Mouse (Mus musculus) hindbrain, embryonic 16.5 days (tissue): Measurements from ENCODE around the gene Slc25a45. TPM values are rescaled to one million over a fixed set of nuclear protein-coding genes. Genes with fewer than 3 reads are reported as not detected.
A peak's percentile ranks its signal among the peaks of the same experiment; 100 is the strongest.

Experiments used
- ATAC-seq: fragments of 200-750 bp; cut with Nextera tagmentation; 2 replicates; pipeline ENCODE4 v1.8.0; 2017; ENCODE audit warnings: moderate TSS enrichment, moderate library complexity
- H3K27ac ChIP-seq: fragments of 300-500 bp; sonication (generic); 2 replicates; pipeline ENCODE4 v1.5.1; 2014; ENCODE audit warnings: low read depth, mild to moderate bottlenecking, control low read depth, low read length, moderate library complexity
- H3K27me3 ChIP-seq: fragments of 300-500 bp; sonication (generic); replicated peaks from 2 replicates; pipeline ENCODE4 v1.6.1; 2014; ENCODE audit warnings: low read length; ENCODE audit not compliant: control insufficient read depth, insufficient read depth
- H3K36me3 ChIP-seq: fragments of 300-500 bp; sonication (generic); 2 replicates; pipeline ENCODE4 v1.6.1; 2014; ENCODE audit warnings: mild to moderate bottlenecking, low read length, moderate library complexity, mixed read lengths; ENCODE audit not compliant: control insufficient read depth, insufficient read depth
- H3K4me1 ChIP-seq: fragments of 300-500 bp; sonication (generic); 2 replicates; pipeline ENCODE4 v1.6.1; 2014; ENCODE audit warnings: low read depth, low read length; ENCODE audit not compliant: control insufficient read depth, insufficient read depth
- H3K4me2 ChIP-seq: fragments of 300-500 bp; sonication (generic); 2 replicates; pipeline ENCODE4 v1.6.1; 2014; ENCODE audit warnings: mild to moderate bottlenecking, low read length, control low read depth, moderate library complexity
- H3K4me3 ChIP-seq: fragments of 300-500 bp; sonication (generic); 2 replicates; pipeline ENCODE4 v1.5.1; 2014; ENCODE audit warnings: mild to moderate bottlenecking, low read length, control low read depth, moderate library complexity
- H3K9ac ChIP-seq: fragments of 300-500 bp; sonication (generic); 2 replicates; pipeline ENCODE4 v1.6.1; 2014; ENCODE audit warnings: low read depth, mild to moderate bottlenecking, control low read depth, low read length, moderate library complexity
- H3K9me3 ChIP-seq: fragments of 300-500 bp; sonication (generic); 2 replicates; pipeline ENCODE4 v1.6.1; 2014; ENCODE audit warnings: mild to moderate bottlenecking, low read length, moderate library complexity; ENCODE audit not compliant: control insufficient read depth
- WGBS: fragments of 180-500 bp; shearing (Covaris S2); extraction: QIAGEN DNeasy Blood & Tissue Kit; methylation state at CpG from one replicate; pipeline ENCODE4 v1.1.7; 2014; 5-methylcytosine and 5-hydroxymethylcytosine counted together
- polyA plus RNA-seq: library from polyadenylated mRNA; unstranded; fragments of >200 nt; fragmentation: Nextera tagmentation; extraction: Ambion mirVana; gene quantifications from 2 replicates; pipeline ENCODE4 v1.2.1, GENCODE M21; 2015

Slc25a45 gene
- polyA plus RNA-seq, result 2.2 and 2.6 TPM in 2 replicates

- no peak within 1 kb of the TSS for H3K4me3 ChIP-seq
- ATAC-seq, result peak; percentile 59; the same call in 1 of the 2 replicates
- peaks cover 17% of the 10 kb centered on the region for H3K4me1 ChIP-seq
- H3K9ac ChIP-seq, result 0 out of 2 replicates have a peak within 1 kb of the TSS, but pooled peaks have one; percentile 36
- no peaks in the 10 kb centered on the region for H3K27me3 ChIP-seq
- no peaks in the 10 kb centered on the region for H3K9me3 ChIP-seq
- peak within 1 kb of the TSS; percentile 14; the same call in 1 of the 2 replicates for H3K4me2 ChIP-seq
- H3K27ac ChIP-seq, result peak within 1 kb of the TSS; percentile 10; the same call in 1 of the 2 replicates
- no peaks in the 10 kb centered on the region for H3K36me3 ChIP-seq
- 43% methylated on average over 15 of the region's 15 CpGs for WGBS
These were observed at the start of gene Slc25a45 for GRCm38 (mm10) chr19:5877618-5878361. Gene Slc25a45, plus strand, starts transcription at chr19:5877808.

GRCm38 (mm10) chr19:5828155-5828554 is 49.5 kb upstream of the Slc25a45 start:
- Histone ChIP-seq H3K27me3 (no peaks in the 10 kb centered on the region), H3K4me3 (no peak overlapping the region), H3K9me3 (no peaks in the 10 kb centered on the region), H3K4me1 (peaks cover 3% of the 10 kb centered on the region), H3K9ac (no peak overlapping the region), H3K27ac (no peak overlapping the region), H3K4me2 (no peak overlapping the region), H3K36me3 (no peaks in the 10 kb centered on the region)
- ATAC-seq, result no peak
- 90% methylated on average over 3 of the region's 3 CpGs for WGBS

- H3K27me3 ChIP-seq, result no peaks in the 10 kb centered on the region
- H3K4me2 ChIP-seq, result no peak overlapping the region
- no peaks in the 10 kb centered on the region for H3K36me3 ChIP-seq
- no peak overlapping the region for H3K4me3 ChIP-seq
- no peak for ATAC-seq
- H3K4me1 ChIP-seq, result no peaks in the 10 kb centered on the region; the same call in 1 of the 2 replicates
- H3K9me3 ChIP-seq, result no peaks in the 10 kb centered on the region
- H3K27ac ChIP-seq, result no peak overlapping the region
- H3K9ac ChIP-seq, result no peak overlapping the region
- WGBS, result 91% methylated on average over 7 of the region's 7 CpGs
These were observed 48.7 kb upstream of the Slc25a45 start for GRCm38 (mm10) chr19:5828905-5829304.

GRCm38 (mm10) chr19:5829958-5830615 is 47.5 kb upstream of the Slc25a45 start:
- no peak overlapping the region for H3K9ac ChIP-seq
- H3K4me3 ChIP-seq, result no peak overlapping the region
- H3K27ac ChIP-seq, result no peak overlapping the region
- ATAC-seq, result no peak
- WGBS, result 70% methylated on average over 19 of the region's 19 CpGs
- H3K36me3 ChIP-seq, result no peaks in the 10 kb centered on the region
- H3K9me3 ChIP-seq, result no peaks in the 10 kb centered on the region
- no peaks in the 10 kb centered on the region for H3K4me1 ChIP-seq
- H3K4me2 ChIP-seq, result no peak overlapping the region
- no peaks in the 10 kb centered on the region for H3K27me3 ChIP-seq

- no peak overlapping the region for H3K9ac ChIP-seq
- no peak overlapping the region for H3K4me2 ChIP-seq
- no peak for ATAC-seq
- H3K9me3 ChIP-seq, result no peaks in the 10 kb centered on the region
- no peaks in the 10 kb centered on the region for H3K36me3 ChIP-seq
- no peaks in the 10 kb centered on the region for H3K4me1 ChIP-seq
- no peak overlapping the region for H3K4me3 ChIP-seq
- WGBS, result 92% methylated on average over 7 of the region's 7 CpGs
- H3K27ac ChIP-seq, result no peak overlapping the region
- H3K27me3 ChIP-seq, result no peaks in the 10 kb centered on the region
These were observed 46.8 kb upstream of the Slc25a45 start for GRCm38 (mm10) chr19:5830776-5831175.

GRCm38 (mm10) chr19:5831224-5831957 is 46.2 kb upstream of the Slc25a45 start:
- no peak overlapping the region for H3K4me2 ChIP-seq
- no peak overlapping the region for H3K4me3 ChIP-seq
- no peak overlapping the region for H3K27ac ChIP-seq
- WGBS, result 92% methylated on average over 11 of the region's 11 CpGs
- H3K4me1 ChIP-seq, result no peaks in the 10 kb centered on the region
- H3K9ac ChIP-seq, result no peak overlapping the region
- no peaks in the 10 kb centered on the region for H3K36me3 ChIP-seq
- no peaks in the 10 kb centered on the region for H3K9me3 ChIP-seq
- no peak for ATAC-seq
- no peaks in the 10 kb centered on the region for H3K27me3 ChIP-seq

GRCm38 (mm10) chr19:5831958-5832320 is 45.7 kb upstream of the Slc25a45 start:
- Histone ChIP-seq H3K4me2 (no peak overlapping the region), H3K9me3 (no peaks in the 10 kb centered on the region), H3K4me1 (no peaks in the 10 kb centered on the region), H3K9ac (no peak overlapping the region), H3K27ac (no peak overlapping the region), H3K27me3 (no peaks in the 10 kb centered on the region), H3K36me3 (no peaks in the 10 kb centered on the region), H3K4me3 (no peak overlapping the region)
- WGBS, result 90% methylated on average over 4 of the region's 4 CpGs
- no peak for ATAC-seq

GRCm38 (mm10) chr19:5832326-5832725 is 45.3 kb upstream of the Slc25a45 start:
- WGBS, result 74% methylated on average over 6 of the region's 6 CpGs
- H3K4me2 ChIP-seq, result no peak overlapping the region
- no peaks in the 10 kb centered on the region for H3K9me3 ChIP-seq
- no peaks in the 10 kb centered on the region for H3K4me1 ChIP-seq
- H3K36me3 ChIP-seq, result no peaks in the 10 kb centered on the region
- no peak for ATAC-seq
- no peak overlapping the region for H3K9ac ChIP-seq
- no peaks in the 10 kb centered on the region for H3K27me3 ChIP-seq
- H3K27ac ChIP-seq, result no peak overlapping the region
- H3K4me3 ChIP-seq, result no peak overlapping the region
